In genomic region chr7:143466099-143466677, GRCm38 (mm10) we compare ENCODE assay signal across 8 mouse cellular contexts. TPM values are rescaled to one million over a fixed set of nuclear protein-coding genes. Genes with fewer than 3 reads are reported as not detected.
DNase-seq lines count a peak whose midpoint lies in the region; ATAC-seq and TF ChIP-seq lines count a peak whose summit lies in the region.

No protein-coding gene starts in this region.

- peak overlapping the region; percentile 17; the same call in 1 of the 2 replicates for H3K4me2 ChIP-seq in embryonic facial prominence, embryonic 13.5 days
- no peak overlapping the region for H3K4me2 ChIP-seq in heart, embryonic 12.5 days
- H3K4me2 ChIP-seq in liver, embryonic 16.5 days (ENCODE audit: low read depth, low read length): peak overlapping the region; percentile 2; the same call in 1 of the 2 replicates
- no peak overlapping the region for H3K4me2 ChIP-seq in neural tube, embryonic 13.5 days

- H3K9me3 ChIP-seq in embryonic facial prominence, embryonic 13.5 days: peaks cover 3% of the 10 kb centered on the region; the same call in 1 of the 2 replicates
- H3K9me3 ChIP-seq in heart, embryonic 12.5 days (replicated peaks): peaks cover 3% of the 10 kb centered on the region
- H3K9me3 ChIP-seq in liver, embryonic 16.5 days (replicated peaks; ENCODE audit: control insufficient read depth, low read length): no peaks in the 10 kb centered on the region; the same call in 1 of the 2 replicates
- H3K9me3 ChIP-seq in neural tube, embryonic 13.5 days: peaks cover 3% of the 10 kb centered on the region; the same call in 1 of the 2 replicates

- 38% methylated on average over 14 of the region's 14 CpGs for whole genome bisulfite sequencing in embryonic facial prominence, embryonic 13.5 days
- WGBS in heart, embryonic 12.5 days: 35% methylated on average over 14 of the region's 14 CpGs
- WGBS in liver, embryonic 16.5 days (ENCODE audit: insufficient replicate concordance): 19% methylated on average over 14 of the region's 14 CpGs
- WGBS in neural tube, embryonic 13.5 days: 31% methylated on average over 14 of the region's 14 CpGs

- TF ChIP-seq POLR2A in testis, adult 2 months (IDR thresholded peaks at IDR 0.05; ENCODE audit: control insufficient read depth, low read depth, low read length): no peak

- 0 out of 2 replicates have a peak, but pooled peaks have one; percentile 20 for ATAC-seq in embryonic facial prominence, embryonic 13.5 days (ENCODE audit: insufficient number of reproducible peaks, insufficient read depth, low FRiP score, low TSS enrichment, low read depth)
- peak; percentile 13; the same call in 1 of the 2 replicates for ATAC-seq in heart, embryonic 12.5 days (ENCODE audit: insufficient number of reproducible peaks, low FRiP score)
- ATAC-seq in liver, embryonic 16.5 days (ENCODE audit: low read depth): no peak
- ATAC-seq in neural tube, embryonic 13.5 days (ENCODE audit: low read depth): peak; percentile 15; the same call in 1 of the 2 replicates

- H3K4me3 ChIP-seq in embryonic facial prominence, embryonic 13.5 days: no peak overlapping the region
- H3K4me3 ChIP-seq in heart, embryonic 12.5 days: no peak overlapping the region
- no peak overlapping the region for H3K4me3 ChIP-seq in liver, embryonic 16.5 days (ENCODE audit: low read depth, low read length)
- no peak overlapping the region for H3K4me3 ChIP-seq in neural tube, embryonic 13.5 days
- peak overlapping the region; percentile 78 for H3K4me3 ChIP-seq in testis, adult 2 months (ENCODE audit: control insufficient read depth, low read depth, low read length)

- H3K27ac ChIP-seq in embryonic facial prominence, embryonic 13.5 days: peak overlapping the region; percentile 88
- no peak overlapping the region for H3K27ac ChIP-seq in heart, embryonic 12.5 days (ENCODE audit: poor library complexity, severe bottlenecking)
- H3K27ac ChIP-seq in liver, embryonic 16.5 days (ENCODE audit: low read length): no peak overlapping the region; the same call in 1 of the 2 replicates
- H3K27ac ChIP-seq in neural tube, embryonic 13.5 days (replicated peaks): no peak overlapping the region
- no peak overlapping the region for H3K27ac ChIP-seq in testis, adult 2 months (ENCODE audit: control insufficient read depth, insufficient read depth, low read depth, low read length)

- peak; percentile 97 for TF ChIP-seq CTCF in testis, adult 2 months (IDR thresholded peaks at IDR 0.05; ENCODE audit: control insufficient read depth, insufficient read depth, insufficient replicate concordance, low read depth, low read length)

- peaks cover 5% of the 10 kb centered on the region; the same call in 1 of the 2 replicates for H3K27me3 ChIP-seq in embryonic facial prominence, embryonic 13.5 days
- H3K27me3 ChIP-seq in heart, embryonic 12.5 days (replicated peaks): no peaks in the 10 kb centered on the region
- H3K27me3 ChIP-seq in liver, embryonic 16.5 days (ENCODE audit: control insufficient read depth, insufficient read depth, low read depth, low read length): peaks cover 23% of the 10 kb centered on the region
- H3K27me3 ChIP-seq in neural tube, embryonic 13.5 days: peaks cover 2% of the 10 kb centered on the region; the same call in 1 of the 2 replicates
- H3K27me3 ChIP-seq in testis, adult 2 months (ENCODE audit: control insufficient read depth, insufficient read depth, low read length): no peaks in the 10 kb centered on the region

- DNase-seq in A20 (ENCODE audit: low read depth, low spot score): peak; percentile 76
- peak; percentile 84 to 85 for DNase-seq in adrenal gland, postnatal 36 days
- peak; percentile 84 for DNase-seq in kidney, postnatal 14 days

- peak overlapping the region; percentile 46; the same call in 1 of the 2 replicates for H3K9ac ChIP-seq in embryonic facial prominence, embryonic 13.5 days
- H3K9ac ChIP-seq in heart, embryonic 12.5 days: no peak overlapping the region
- no peak overlapping the region; the same call in 1 of the 2 replicates for H3K9ac ChIP-seq in liver, embryonic 16.5 days (ENCODE audit: low read depth, low read length)
- no peak overlapping the region for H3K9ac ChIP-seq in neural tube, embryonic 13.5 days

- H3K4me1 ChIP-seq in embryonic facial prominence, embryonic 13.5 days: peaks cover 65% of the 10 kb centered on the region
- H3K4me1 ChIP-seq in heart, embryonic 12.5 days (replicated peaks): peaks cover 51% of the 10 kb centered on the region
- peaks cover 15% of the 10 kb centered on the region for H3K4me1 ChIP-seq in liver, embryonic 16.5 days (ENCODE audit: control insufficient read depth, low read depth, low read length)
- H3K4me1 ChIP-seq in neural tube, embryonic 13.5 days (replicated peaks): peaks cover 33% of the 10 kb centered on the region
- peaks cover 29% of the 10 kb centered on the region for H3K4me1 ChIP-seq in testis, adult 2 months (ENCODE audit: control insufficient read depth, insufficient read depth, low read length)

- no peaks in the 10 kb centered on the region for H3K36me3 ChIP-seq in embryonic facial prominence, embryonic 13.5 days
- H3K36me3 ChIP-seq in heart, embryonic 12.5 days: no peaks in the 10 kb centered on the region
- no peaks in the 10 kb centered on the region for H3K36me3 ChIP-seq in liver, embryonic 16.5 days (ENCODE audit: control insufficient read depth, insufficient read depth)
- no peaks in the 10 kb centered on the region for H3K36me3 ChIP-seq in neural tube, embryonic 13.5 days
- no peaks in the 10 kb centered on the region for H3K36me3 ChIP-seq in testis, adult 2 months (ENCODE audit: control insufficient read depth, insufficient read depth, low read length)

RNA-seq across cellular contexts. Expression of gene Cdkn1c, which starts 5.3 kb away (rescaled TPM):
- 100 to 1,000 TPM; 242 to 645 TPM for total RNA-seq in adrenal gland, postnatal 36 days (2021)
- polyA plus RNA-seq in embryonic facial prominence, embryonic 13.5 days (2015; fragmentation: Nextera tagmentation; extraction: Ambion mirVana): 873 and 944 TPM in 2 replicates
- polyA plus RNA-seq in heart, embryonic 12.5 days (2016; fragmentation: Nextera tagmentation; extraction: Ambion mirVana): 1,218 and 1,354 TPM in 2 replicates
- polyA plus RNA-seq in liver, embryonic 16.5 days (2015; fragmentation: Nextera tagmentation; extraction: Ambion mirVana): 143 and 173 TPM in 2 replicates
- polyA plus RNA-seq in neural tube, embryonic 13.5 days (2015; fragmentation: Nextera tagmentation; extraction: Ambion mirVana): 464 and 633 TPM in 2 replicates
- 41.7 and 45.9 TPM in 2 replicates for polyA plus RNA-seq in testis, adult 2 months (2012; rRNA removed)

RNA-seq across cellular contexts. Expression of gene Slc22a18, which starts 7.3 kb away (rescaled TPM):
- total RNA-seq in adrenal gland, postnatal 36 days (2021): 1 to 10 TPM; 1.4 to 1.5 TPM
- 2.5 and 3.0 TPM in 2 replicates for polyA plus RNA-seq in embryonic facial prominence, embryonic 13.5 days (2015; fragmentation: Nextera tagmentation; extraction: Ambion mirVana)
- polyA plus RNA-seq in heart, embryonic 12.5 days (2016; fragmentation: Nextera tagmentation; extraction: Ambion mirVana): 0.90 and 0.91 TPM in 2 replicates
- polyA plus RNA-seq in liver, embryonic 16.5 days (2015; fragmentation: Nextera tagmentation; extraction: Ambion mirVana): 13.0 and 14.4 TPM in 2 replicates
- polyA plus RNA-seq in neural tube, embryonic 13.5 days (2015; fragmentation: Nextera tagmentation; extraction: Ambion mirVana): 0.28 and 0.29 TPM in 2 replicates
- polyA plus RNA-seq in testis, adult 2 months (2012; rRNA removed): 38.0 and 41.9 TPM in 2 replicates

RNA-seq across cellular contexts. Expression of gene Phlda2, which starts 36.8 kb away (rescaled TPM):
- total RNA-seq in adrenal gland, postnatal 36 days (2021): 1 to 10 TPM in 1 of 2 experiments, under 1 TPM in 1; 0.43 to 2.6 TPM
- 7.0 and 8.5 TPM in 2 replicates for polyA plus RNA-seq in embryonic facial prominence, embryonic 13.5 days (2015; fragmentation: Nextera tagmentation; extraction: Ambion mirVana)
- 1.7 and 2.2 TPM in 2 replicates for polyA plus RNA-seq in heart, embryonic 12.5 days (2016; fragmentation: Nextera tagmentation; extraction: Ambion mirVana)
- 25.8 and 25.9 TPM in 2 replicates for polyA plus RNA-seq in liver, embryonic 16.5 days (2015; fragmentation: Nextera tagmentation; extraction: Ambion mirVana)
- polyA plus RNA-seq in neural tube, embryonic 13.5 days (2015; fragmentation: Nextera tagmentation; extraction: Ambion mirVana): 0.45 and 0.84 TPM in 2 replicates
- polyA plus RNA-seq in testis, adult 2 months (2012; rRNA removed): 0.35 and 0.40 TPM in 2 replicates

Comparison
In these comparisons a context has a peak if more than half of its experiments do, and no peak if none do; other contexts are left out.
1. H3K4me2 ChIP-seq: peak in embryonic facial prominence, embryonic 13.5 days (single experiment) and liver, embryonic 16.5 days (single experiment); none in heart, embryonic 12.5 days (single experiment) and neural tube, embryonic 13.5 days (single experiment).
2. Peak in every context shown above with its lines, with median percentiles within 50 percentile points of each other: DNase-seq.